Mouse (Mus musculus) brain, embryonic 14.5 days (tissue): Measurements from ENCODE around the gene Mt4.

Experiments
- CTCF ChIP-seq: fragments of 200-500 bp; IDR thresholded peaks from 2 replicates; pipeline ENCODE4 v1.5.1; 2012; ENCODE audit warnings: inconsistent platforms, mild to moderate bottlenecking, moderate library complexity, borderline replicate concordance; ENCODE audit not compliant: insufficient read depth, insufficient read length; ENCODE audit errors: extremely low read depth
- POLR2A ChIP-seq: fragments of 200-500 bp; IDR thresholded peaks from 2 replicates; pipeline ENCODE4 v1.6.1; 2012; ENCODE audit warnings: mild to moderate bottlenecking, inconsistent platforms, borderline replicate concordance; ENCODE audit not compliant: poor library complexity, insufficient read depth, insufficient read length, severe bottlenecking; ENCODE audit errors: extremely low read depth

DNA sequence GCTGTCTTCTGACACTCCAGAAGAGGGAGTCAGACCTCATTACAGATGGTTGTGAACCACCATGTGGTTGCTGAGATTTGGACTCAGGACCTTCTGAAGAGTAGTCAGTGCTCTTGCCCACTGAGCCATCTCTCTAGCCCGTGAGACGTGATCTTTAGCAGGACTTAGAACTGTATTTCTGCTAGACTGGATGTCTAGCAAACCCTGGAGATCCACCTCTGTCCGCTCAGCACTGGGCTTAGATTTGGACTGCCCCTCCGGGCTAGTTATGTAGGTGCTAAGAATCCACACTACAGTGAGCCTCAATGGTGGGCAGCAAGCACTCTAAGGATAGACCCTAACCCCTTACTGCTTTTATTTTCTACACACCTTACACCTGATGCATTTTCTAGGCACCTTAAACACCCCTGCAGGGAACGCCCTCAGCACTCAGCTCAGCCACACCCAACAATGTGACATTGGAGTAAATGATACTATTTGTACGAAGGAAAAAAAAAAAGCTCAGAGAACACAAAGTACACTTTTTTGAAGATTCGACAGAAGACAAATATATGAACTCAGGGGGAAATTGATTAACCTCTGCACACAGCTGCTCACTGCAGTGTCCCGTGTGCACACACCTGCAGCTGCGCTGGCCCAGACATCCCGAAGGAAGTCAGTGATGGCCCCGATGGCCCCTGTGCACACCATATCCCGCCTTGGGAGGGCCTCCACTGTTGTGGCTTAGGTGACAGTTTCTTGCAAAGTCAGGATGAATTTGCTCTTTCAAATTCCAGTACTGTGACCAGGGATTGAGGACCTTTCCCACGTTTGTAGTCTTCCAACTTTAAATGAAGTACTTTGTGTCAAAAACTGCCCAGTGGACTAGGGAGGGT, 45.3 kb downstream of the Mt4 start:
- TF ChIP-seq CTCF (no peak), POLR2A (no peak)
